7 mouse cellular contexts compared by ENCODE assay signal in genomic region chr17:79115248-79115647, GRCm38 (mm10).
DNase-seq lines count a peak whose midpoint lies in the region; ATAC-seq and TF ChIP-seq lines count a peak whose summit lies in the region.
"Not testable (repeated sequence)": the region's sequence is repeated elsewhere in the genome, so short reads cannot be mapped to it uniquely, and the experiment has no call there.

No protein-coding gene starts in this region.

- H3K9me3 ChIP-seq in CH12.LX (replicated peaks; ENCODE audit: low read length); kidney, postnatal 0 days (replicated peaks; ENCODE audit: low read length): not testable (repeated sequence)

- peak in 1 of 2 experiments; percentile 22; a peak in 1 of 4 replicates for TF ChIP-seq CTCF in CH12.LX (conservative IDR thresholded peaks at IDR 0.05 in 1 of 2, IDR thresholded peaks at IDR 0.05 in 1 of 2; ENCODE audit: low read depth in 2 of 2, low read length in 2 of 2)
- TF ChIP-seq CTCF in heart, adult 2 months (IDR thresholded peaks at IDR 0.05) = peak; percentile 11; the same call in 1 of the 2 replicates
- peak; percentile 30 for TF ChIP-seq CTCF in kidney, postnatal 0 days (IDR thresholded peaks at IDR 0.05; ENCODE audit: low read depth)

- in situ Hi-C loops in CH12.LX (cut with MboI; ENCODE audit: low pct_ligation_motif_present, low pct_unique_long_range_greater_than_20kb, low sequenced_read_pairs) = loop anchor here (25.0 kb wide), 2 partner anchors 247 to 722 kb away; partner anchors contain the start of gene Cdc42ep3

- not testable (repeated sequence) for ATAC-seq in kidney, postnatal 0 days (replicated peaks; ENCODE audit: low FRiP score, low read depth)
- ATAC-seq in megakaryocyte progenitor cell, adult 5-6 weeks (replicated peaks; ENCODE audit: poor library complexity) = 0 out of 2 replicates have a peak, but pooled peaks have one; percentile 26

- intact Hi-C loops in heart, adult 2 months (cut with DNase I) = not testable (repeated sequence)

- TF ChIP-seq RAD21 in CH12.LX (IDR thresholded peaks at IDR 0.05; ENCODE audit: low read depth, low read length) = not testable (repeated sequence)

- not testable (repeated sequence) for H3K4me3 ChIP-seq in CH12.LX (replicated peaks in 1 of 3; ENCODE audit: low read depth in 2 of 3, low read length in 2 of 3, poor library complexity in 1 of 3); heart, adult 2 months; kidney, postnatal 0 days (replicated peaks; ENCODE audit: low read depth, low read length)

- not testable (repeated sequence) for H3K9ac ChIP-seq in CH12.LX (ENCODE audit: insufficient read depth, low read depth); heart, adult 2 months (ENCODE audit: low read depth, low read length); kidney, postnatal 0 days (ENCODE audit: low read depth, low read length)

- TF ChIP-seq EP300 in CH12.LX (IDR thresholded peaks at IDR 0.05; ENCODE audit: low read length); heart, adult 2 months (IDR thresholded peaks at IDR 0.05; ENCODE audit: insufficient read depth, low read depth, low read length): not testable (repeated sequence)

- WGBS in heart, adult 2 months = 48% methylated on average over 9 of the region's 9 CpGs
- 57% methylated on average over 9 of the region's 9 CpGs for WGBS in kidney, postnatal 0 days

- not testable (repeated sequence) for H3K36me3 ChIP-seq in CH12.LX (replicated peaks in 1 of 2; ENCODE audit: control insufficient read depth in 1 of 2, insufficient read depth in 1 of 2, low read length in 1 of 2); heart, adult 2 months (ENCODE audit: control insufficient read depth, insufficient read depth, low read length); kidney, postnatal 0 days (ENCODE audit: insufficient read depth, low read length)

- not testable (repeated sequence) for H3K79me2 ChIP-seq in CH12.LX (replicated peaks; ENCODE audit: control insufficient read depth, extremely low read depth, insufficient read depth, poor library complexity, severe bottlenecking); heart, adult 2 months (replicated peaks; ENCODE audit: control insufficient read depth, insufficient read depth, low read length)

- not testable (repeated sequence) for H3K4me1 ChIP-seq in CH12.LX (ENCODE audit: control insufficient read depth in 1 of 2, insufficient read depth in 2 of 2); heart, adult 2 months (ENCODE audit: control insufficient read depth, insufficient read depth, low read length); kidney, postnatal 0 days (replicated peaks; ENCODE audit: insufficient read depth, low read length)

- peak; percentile 19 for DNase-seq in CH12.LX (ENCODE audit: extremely low read depth)
- DNase-seq in R1 (ENCODE audit: low read depth, low spot score) = peak; percentile 53
- DNase-seq in heart, adult 2 months; kidney, postnatal 0 days (ENCODE audit: low spot score): not testable (repeated sequence)
- DNase-seq in lung, adult 18-20 months = peak; percentile 40 to 49
- peak; percentile 9 for DNase-seq in urinary bladder, postnatal 14 days (ENCODE audit: low spot score)

- not testable (repeated sequence) for H3K4me2 ChIP-seq in CH12.LX (ENCODE audit: insufficient read depth, low read depth, poor library complexity, severe bottlenecking); kidney, postnatal 0 days (ENCODE audit: low read length)

- not testable (repeated sequence) for H3K27me3 ChIP-seq in CH12.LX (replicated peaks); heart, adult 2 months (ENCODE audit: control insufficient read depth, insufficient read depth, low read length); kidney, postnatal 0 days (ENCODE audit: insufficient read depth, low read length)

- TF ChIP-seq POLR2A in CH12.LX (IDR thresholded peaks at IDR 0.05; ENCODE audit: low read depth, low read length); heart, adult 2 months (IDR thresholded peaks at IDR 0.05; ENCODE audit: insufficient read depth, low read depth, low read length): not testable (repeated sequence)

- not testable (repeated sequence) for H3K27ac ChIP-seq in CH12.LX (ENCODE audit: insufficient read depth, low read depth); heart, adult 2 months; kidney, postnatal 0 days

- dilution Hi-C loops in CH12.LX (cut with MboI; ENCODE audit: extremely low pct_ligation_motif_present, extremely low pct_unique_long_range_greater_than_20kb, low sequenced_read_pairs) = not testable (repeated sequence)

TF ChIP-seq in CH12.LX, 34 proteins besides CTCF, POLR2A, EP300 and RAD21:
- 0 out of 2 replicates have a peak, but pooled peaks have one; percentile 18 for TF ChIP-seq MAX (IDR thresholded peaks at IDR 0.05; ENCODE audit: low read length)
